Mouse (Mus musculus) lung, embryonic 14.5 days (tissue): ENCODE data around the gene Apoc3. TPM values are rescaled to one million over a fixed set of nuclear protein-coding genes. Genes with fewer than 3 reads are reported as not detected.

ENCODE experiments used
- ATAC-seq: fragments of 200-750 bp; cut with Nextera tagmentation; 2 replicates; pipeline ENCODE4 v1.8.0; 2017; ENCODE audit warnings: mild to moderate bottlenecking, moderate TSS enrichment, moderate library complexity; ENCODE audit not compliant: insufficient read depth
- DNase-seq: peaks from one replicate; pipeline ENCODE4 v3.0.0-alpha.2; 2015
- H3K27ac ChIP-seq: fragments of 300-500 bp; sonication (generic); 2 replicates; pipeline ENCODE4 v1.5.1; 2014; ENCODE audit warnings: low read depth, mild to moderate bottlenecking, moderate library complexity
- H3K27me3 ChIP-seq: fragments of 300-500 bp; sonication (generic); 2 replicates; pipeline ENCODE4 v1.6.1; 2014; ENCODE audit warnings: low read length, control low read depth; ENCODE audit not compliant: insufficient read depth
- H3K36me3 ChIP-seq: fragments of 300-500 bp; sonication (generic); 2 replicates; pipeline ENCODE4 v1.6.1; 2014; ENCODE audit warnings: control low read depth; ENCODE audit not compliant: insufficient read depth
- H3K4me1 ChIP-seq: fragments of 300-500 bp; sonication (generic); 2 replicates; pipeline ENCODE4 v1.6.1; 2014; ENCODE audit warnings: antibody characterized with exemption, control low read depth; ENCODE audit not compliant: insufficient read depth
- H3K4me2 ChIP-seq: fragments of 300-500 bp; sonication (generic); 2 replicates; pipeline ENCODE4 v1.6.1; 2014; ENCODE audit warnings: mild to moderate bottlenecking
- H3K4me3 ChIP-seq: fragments of 300-500 bp; sonication (generic); 2 replicates; pipeline ENCODE4 v1.5.1; 2014; ENCODE audit warnings: low read depth, low read length
- H3K9ac ChIP-seq: fragments of 300-500 bp; sonication (generic); 2 replicates; pipeline ENCODE4 v1.6.1; 2014
- H3K9me3 ChIP-seq: fragments of 300-500 bp; sonication (generic); 2 replicates; pipeline ENCODE4 v1.6.1; 2016; ENCODE audit warnings: low read depth, low read length, control low read depth
- CTCF ChIP-seq: IDR thresholded peaks from 2 replicates; pipeline ENCODE4 v1.5.1; 2016; ENCODE audit warnings: antibody characterized with exemption, low read depth
- WGBS: fragments of 180-500 bp; shearing (Covaris S2); extraction: QIAGEN DNeasy Blood & Tissue Kit; methylation state at CpG from one replicate; pipeline ENCODE4 v1.1.7; 2014; 5-methylcytosine and 5-hydroxymethylcytosine counted together
- polyA plus RNA-seq: library from polyadenylated mRNA; unstranded; fragments of >200 nt; fragmentation: Nextera tagmentation; extraction: Ambion mirVana; gene quantifications from 2 replicates; pipeline ENCODE4 v1.2.1, GENCODE M21; 2014

Apoc3 gene
- polyA plus RNA-seq, 1 experiment from 2014 or later: not detected

DNA sequence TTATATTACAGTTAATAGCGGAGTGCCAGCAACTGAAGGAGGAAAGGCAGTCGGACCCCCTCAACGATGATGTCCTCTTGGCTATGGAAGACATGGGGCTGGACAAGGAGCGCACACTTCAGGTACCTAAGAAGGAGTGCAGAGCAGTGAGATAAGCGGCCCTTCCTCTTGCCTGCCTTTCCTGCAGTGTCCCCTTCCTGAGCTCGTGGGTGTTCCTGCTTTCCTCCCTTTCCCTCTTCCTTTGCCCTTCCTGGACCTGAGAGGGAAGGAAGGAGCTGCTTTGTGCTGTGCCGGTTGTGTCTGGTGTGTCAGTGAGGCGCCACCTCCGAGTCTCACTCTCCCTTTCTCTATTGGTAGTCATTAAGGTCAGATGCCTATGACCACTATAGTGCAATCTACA lies 40.6 kb downstream of the Apoc3 start:
- no peaks in the 10 kb centered on the region for H3K27me3 ChIP-seq
- no peaks in the 10 kb centered on the region for H3K9me3 ChIP-seq
- no peaks in the 10 kb centered on the region for H3K4me1 ChIP-seq
- TF ChIP-seq CTCF: no peak
- WGBS: 86% methylated on average over 9 of the region's 9 CpGs
- DNase-seq (no peak), ATAC-seq (no peak)
- H3K36me3 ChIP-seq: peaks cover 52% of the 10 kb centered on the region
- H3K9ac ChIP-seq: no peak overlapping the region
- H3K4me3 ChIP-seq: no peak overlapping the region
- H3K4me2 ChIP-seq: no peak overlapping the region
- no peak overlapping the region for H3K27ac ChIP-seq

GRCm38 (mm10) chr9:46192642-46193041 lies 42.8 kb downstream of the Apoc3 start:
- H3K4me1 ChIP-seq: no peaks in the 10 kb centered on the region
- no peak overlapping the region for H3K4me3 ChIP-seq
- no peak for ATAC-seq
- H3K27me3 ChIP-seq: no peaks in the 10 kb centered on the region
- DNase-seq: no peak
- peaks cover 32% of the 10 kb centered on the region for H3K36me3 ChIP-seq
- TF ChIP-seq CTCF: no peak
- no peak overlapping the region for H3K9ac ChIP-seq
- 84% methylated on average over 6 of the region's 6 CpGs for WGBS
- no peak overlapping the region for H3K4me2 ChIP-seq
- H3K9me3 ChIP-seq: no peaks in the 10 kb centered on the region
- H3K27ac ChIP-seq: no peak overlapping the region

- Histone ChIP-seq H3K4me1 (no peaks in the 10 kb centered on the region), H3K27ac (no peak overlapping the region), H3K9ac (no peak overlapping the region), H3K9me3 (no peaks in the 10 kb centered on the region), H3K36me3 (peaks cover 23% of the 10 kb centered on the region), H3K4me3 (no peak overlapping the region), H3K4me2 (no peak overlapping the region), H3K27me3 (no peaks in the 10 kb centered on the region)
- WGBS: 17% methylated on average over 1 of the region's 1 CpGs
- DNase-seq (peak; percentile 89), ATAC-seq (no peak)
- TF ChIP-seq CTCF: peak; percentile 69
These were observed 43.8 kb downstream of the Apoc3 start for GRCm38 (mm10) chr9:46191644-46192043.

DNA sequence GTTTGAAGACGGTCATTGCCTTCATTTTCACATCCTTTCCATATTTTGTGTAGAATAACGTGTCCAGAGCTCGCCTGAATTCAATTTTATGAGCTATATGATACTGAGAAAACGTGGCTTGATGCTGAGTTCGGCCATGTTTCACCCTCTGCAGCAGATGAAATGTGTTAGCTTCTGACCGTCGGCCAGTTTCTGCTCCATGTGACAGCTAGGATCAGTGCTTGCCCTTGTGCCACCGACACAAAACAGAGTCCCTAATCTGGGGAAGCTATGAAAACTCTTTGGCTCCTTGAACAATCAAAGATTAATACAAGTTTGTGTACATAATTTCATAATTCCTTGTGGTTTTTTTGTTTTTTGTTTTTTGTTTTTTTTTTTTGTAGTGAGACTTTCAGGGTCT lies 44.2 kb downstream of the Apoc3 start:
- no peak for TF ChIP-seq CTCF
- Histone ChIP-seq H3K9me3 (no peaks in the 10 kb centered on the region), H3K36me3 (peaks cover 20% of the 10 kb centered on the region), H3K27ac (no peak overlapping the region), H3K4me2 (no peak overlapping the region), H3K4me3 (no peak overlapping the region), H3K4me1 (no peaks in the 10 kb centered on the region), H3K27me3 (no peaks in the 10 kb centered on the region), H3K9ac (no peak overlapping the region)
- WGBS: 54% methylated on average over 8 of the region's 8 CpGs
- ATAC-seq: no peak
- peak; percentile 30 for DNase-seq

DNA sequence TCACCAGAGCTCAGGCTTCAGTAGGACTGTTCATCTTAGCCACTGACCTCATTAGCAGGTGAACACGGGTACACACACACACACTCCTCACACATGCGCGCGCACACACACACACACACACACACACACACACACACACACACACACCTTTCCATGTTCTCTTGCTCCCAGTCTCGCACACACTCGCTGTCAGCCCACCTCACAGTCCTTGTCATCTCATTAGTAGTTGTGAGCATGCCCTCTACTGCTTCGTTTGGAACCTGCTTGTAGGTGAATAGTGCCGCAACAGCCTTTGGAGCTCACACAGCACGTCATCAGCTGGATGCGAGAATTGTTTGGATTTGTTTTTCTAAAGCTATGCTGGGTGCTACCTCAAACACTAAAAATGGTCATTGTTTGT lies 46.1 kb downstream of the Apoc3 start:
- H3K9ac ChIP-seq: no peak overlapping the region

GRCm38 (mm10) chr9:46188956-46189355 lies 46.5 kb downstream of the Apoc3 start:
- Histone ChIP-seq H3K4me1 (no peaks in the 10 kb centered on the region), H3K36me3 (no peaks in the 10 kb centered on the region), H3K27ac (no peak overlapping the region), H3K27me3 (no peaks in the 10 kb centered on the region), H3K4me2 (no peak overlapping the region), H3K9ac (no peak overlapping the region), H3K4me3 (no peak overlapping the region), H3K9me3 (no peaks in the 10 kb centered on the region)
- ATAC-seq: no peak
- no peak for TF ChIP-seq CTCF
- DNase-seq: no peak
- 78% methylated on average over 5 of the region's 5 CpGs for WGBS

More for the DNA sequence above, 46.1 kb downstream of the Apoc3 start:
- H3K36me3 ChIP-seq: peaks cover 3% of the 10 kb centered on the region; the same call in 1 of the 2 replicates
- H3K9me3 ChIP-seq: no peaks in the 10 kb centered on the region
- no peak overlapping the region for H3K27ac ChIP-seq
- no peak overlapping the region for H3K4me2 ChIP-seq
- H3K4me1 ChIP-seq: no peaks in the 10 kb centered on the region
- no peak overlapping the region for H3K4me3 ChIP-seq
- WGBS: 79% methylated on average over 10 of the region's 10 CpGs
- no peak for TF ChIP-seq CTCF
- ATAC-seq (no peak), DNase-seq (no peak)
- H3K27me3 ChIP-seq: no peaks in the 10 kb centered on the region

- no peak for DNase-seq
- H3K36me3 ChIP-seq: no peaks in the 10 kb centered on the region
- H3K4me2 ChIP-seq: no peak overlapping the region
- no peaks in the 10 kb centered on the region for H3K9me3 ChIP-seq
- no peak overlapping the region for H3K27ac ChIP-seq
- ATAC-seq: no peak
- no peaks in the 10 kb centered on the region for H3K4me1 ChIP-seq
- no peaks in the 10 kb centered on the region for H3K27me3 ChIP-seq
- no peak for TF ChIP-seq CTCF
- no peak overlapping the region for H3K4me3 ChIP-seq
- WGBS: 89% methylated on average over 4 of the region's 4 CpGs
- H3K9ac ChIP-seq: no peak overlapping the region
These were observed 47.1 kb downstream of the Apoc3 start for GRCm38 (mm10) chr9:46188370-46188769.

DNA sequence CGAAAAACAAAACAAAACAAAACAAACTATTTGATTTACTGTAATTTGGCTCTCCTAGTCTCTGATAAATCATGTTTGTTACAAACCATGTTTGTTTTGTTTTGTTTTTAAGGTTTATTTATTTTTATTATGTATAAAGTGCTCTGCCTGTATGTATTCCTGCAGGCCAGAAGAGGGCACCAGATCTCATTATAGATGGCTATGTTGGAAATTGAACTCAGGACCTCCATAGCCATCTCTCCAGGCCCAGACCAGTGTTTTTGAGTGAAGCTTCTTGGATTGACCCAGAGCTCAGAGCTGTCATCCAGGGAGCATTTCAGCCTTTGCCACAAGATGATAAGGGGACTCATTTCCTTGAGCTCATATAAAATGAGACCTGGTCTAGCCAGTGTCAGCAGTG lies 49.0 kb downstream of the Apoc3 start:
- no peak for ATAC-seq

More for the DNA sequence above, 49.0 kb downstream of the Apoc3 start:
- Histone ChIP-seq H3K4me1 (no peaks in the 10 kb centered on the region), H3K9ac (no peak overlapping the region), H3K4me2 (no peak overlapping the region), H3K27ac (no peak overlapping the region), H3K36me3 (no peaks in the 10 kb centered on the region), H3K27me3 (no peaks in the 10 kb centered on the region), H3K4me3 (no peak overlapping the region), H3K9me3 (no peaks in the 10 kb centered on the region)
- WGBS: 87% methylated on average over 1 of the region's 1 CpGs
- DNase-seq: no peak
- peak; percentile 39; the same call in 1 of the 2 replicates for TF ChIP-seq CTCF
